Mouse (Mus musculus): Measurements from ENCODE around the gene Macf1. TPM values are rescaled to one million over a fixed set of nuclear protein-coding genes. Genes with fewer than 3 reads are reported as not detected.

Macf1 gene
- polyA plus RNA-seq, 1 experiment from 2014 or later: 61.8 TPM

DNA sequence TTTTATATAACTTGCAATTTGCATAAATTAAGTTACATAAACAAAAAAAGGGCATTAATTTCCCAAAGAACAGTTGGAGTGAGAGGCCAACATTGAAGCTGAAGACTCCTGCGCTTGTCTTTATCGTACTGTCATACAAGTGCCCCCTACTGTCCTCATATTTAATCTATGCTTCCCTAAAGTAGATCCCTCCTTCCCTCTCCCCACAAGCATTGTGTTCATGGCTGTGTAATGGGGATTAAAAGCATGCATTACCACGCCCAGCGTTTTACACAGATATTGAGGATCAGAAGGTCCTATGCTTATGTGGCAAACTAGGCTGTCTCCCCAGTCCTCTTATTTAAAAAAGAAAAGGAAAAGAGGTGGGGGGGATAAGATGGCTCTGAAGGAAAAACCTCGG lies 56.5 kb downstream of the Macf1 start:
- Histone ChIP-seq H3K36me3 (no peaks in the 10 kb centered on the region), H3K9ac (no peak overlapping the region), H3K4me1 (peaks cover 11% of the 10 kb centered on the region), H3K4me3 (no peak overlapping the region), H3K4me2 (replicated peaks) (no peak overlapping the region), H3K9me3 (no peaks in the 10 kb centered on the region), H3K27ac (no peak overlapping the region), H3K27me3 (replicated peaks) (no peaks in the 10 kb centered on the region)
- no peak for ATAC-seq (ENCODE audit: low FRiP score, low read depth)
- 76% methylated on average over 5 of the region's 5 CpGs for WGBS

- ATAC-seq (ENCODE audit: low FRiP score, low read depth): no peak
- no peak overlapping the region for H3K27ac ChIP-seq
- H3K4me2 ChIP-seq (replicated peaks): no peak overlapping the region
- H3K27me3 ChIP-seq (replicated peaks): no peaks in the 10 kb centered on the region
- H3K4me1 ChIP-seq: peaks cover 11% of the 10 kb centered on the region
- WGBS: 80% methylated on average over 6 of the region's 6 CpGs
- H3K36me3 ChIP-seq: no peaks in the 10 kb centered on the region
- H3K9me3 ChIP-seq: no peaks in the 10 kb centered on the region
- H3K9ac ChIP-seq: no peak overlapping the region
- no peak overlapping the region for H3K4me3 ChIP-seq
Observed at GRCm38 (mm10) chr4:123625332-123626072, 58.7 kb downstream of the Macf1 start.

DNA sequence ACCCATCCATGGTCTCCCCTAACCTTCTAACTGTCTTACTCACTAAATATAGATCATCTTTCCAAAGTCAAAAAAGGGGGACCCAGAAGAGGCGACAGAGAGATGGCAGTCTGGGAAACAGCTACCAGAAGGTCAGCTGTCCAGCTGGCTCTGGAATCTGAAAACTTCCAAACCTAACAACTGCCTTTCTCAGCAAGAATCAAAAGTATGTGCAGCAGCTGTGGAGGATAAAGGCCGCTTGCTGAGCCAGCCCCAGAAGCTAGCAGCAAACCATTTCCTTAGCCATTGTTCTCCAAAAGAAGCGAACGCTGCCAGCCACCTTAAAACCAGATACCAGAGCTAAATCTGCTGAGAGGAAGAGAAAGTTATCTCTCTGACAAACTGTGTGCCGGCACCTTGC lies 59.7 kb downstream of the Macf1 start:
- H3K4me3 ChIP-seq: no peak overlapping the region
- no peaks in the 10 kb centered on the region for H3K36me3 ChIP-seq
- WGBS: 4% methylated on average over 5 of the region's 5 CpGs
- H3K27ac ChIP-seq: no peak overlapping the region
- no peak overlapping the region for H3K9ac ChIP-seq
- H3K4me1 ChIP-seq: peaks cover 11% of the 10 kb centered on the region
- H3K4me2 ChIP-seq (replicated peaks): no peak overlapping the region
- no peaks in the 10 kb centered on the region for H3K9me3 ChIP-seq
- H3K27me3 ChIP-seq (replicated peaks): no peaks in the 10 kb centered on the region
- no peak for ATAC-seq (ENCODE audit: low FRiP score, low read depth)

- 93% methylated on average over 5 of the region's 5 CpGs for WGBS
- Histone ChIP-seq H3K9ac (no peak overlapping the region), H3K27ac (no peak overlapping the region), H3K4me1 (peaks cover 11% of the 10 kb centered on the region), H3K36me3 (no peaks in the 10 kb centered on the region), H3K4me3 (no peak overlapping the region), H3K9me3 (no peaks in the 10 kb centered on the region), H3K4me2 (replicated peaks) (no peak overlapping the region), H3K27me3 (replicated peaks) (no peaks in the 10 kb centered on the region)
- no peak for ATAC-seq (ENCODE audit: low FRiP score, low read depth)
Observed at GRCm38 (mm10) chr4:123623742-123624151, 60.4 kb downstream of the Macf1 start.

GRCm38 (mm10) chr4:123621732-123622131 lies 62.4 kb downstream of the Macf1 start:
- Histone ChIP-seq H3K4me3 (no peak overlapping the region), H3K9me3 (no peaks in the 10 kb centered on the region)

GRCm38 (mm10) chr4:123617727-123618389 lies 66.3 kb downstream of the Macf1 start:
- Histone ChIP-seq H3K4me1 (peaks cover 4% of the 10 kb centered on the region; the same call in 1 of the 2 replicates), H3K27ac (no peak overlapping the region), H3K4me3 (no peak overlapping the region), H3K27me3 (replicated peaks) (no peaks in the 10 kb centered on the region), H3K9me3 (no peaks in the 10 kb centered on the region), H3K4me2 (replicated peaks) (no peak overlapping the region), H3K9ac (no peak overlapping the region), H3K36me3 (no peaks in the 10 kb centered on the region)
- 79% methylated on average over 5 of the region's 5 CpGs for WGBS
- no peak for ATAC-seq (ENCODE audit: low FRiP score, low read depth)

More at GRCm38 (mm10) chr4:123621732-123622131, 62.4 kb downstream of the Macf1 start:
- ATAC-seq (ENCODE audit: low FRiP score, low read depth): no peak
- no peaks in the 10 kb centered on the region for H3K36me3 ChIP-seq
- no peak overlapping the region for H3K4me2 ChIP-seq (replicated peaks)
- H3K27ac ChIP-seq: no peak overlapping the region
- H3K4me1 ChIP-seq: peaks cover 11% of the 10 kb centered on the region
- H3K27me3 ChIP-seq (replicated peaks): no peaks in the 10 kb centered on the region
- H3K9ac ChIP-seq: no peak overlapping the region

- Histone ChIP-seq H3K27ac (no peak overlapping the region), H3K36me3 (no peaks in the 10 kb centered on the region), H3K4me3 (no peak overlapping the region), H3K9ac (no peak overlapping the region), H3K4me1 (peaks cover 4% of the 10 kb centered on the region; the same call in 1 of the 2 replicates), H3K27me3 (replicated peaks) (no peaks in the 10 kb centered on the region), H3K4me2 (replicated peaks) (no peak overlapping the region), H3K9me3 (no peaks in the 10 kb centered on the region)
- no peak for ATAC-seq (ENCODE audit: low FRiP score, low read depth)
- WGBS: 72% methylated on average over 4 of the region's 4 CpGs
Observed at GRCm38 (mm10) chr4:123616971-123617370, 67.2 kb downstream of the Macf1 start.

DNA sequence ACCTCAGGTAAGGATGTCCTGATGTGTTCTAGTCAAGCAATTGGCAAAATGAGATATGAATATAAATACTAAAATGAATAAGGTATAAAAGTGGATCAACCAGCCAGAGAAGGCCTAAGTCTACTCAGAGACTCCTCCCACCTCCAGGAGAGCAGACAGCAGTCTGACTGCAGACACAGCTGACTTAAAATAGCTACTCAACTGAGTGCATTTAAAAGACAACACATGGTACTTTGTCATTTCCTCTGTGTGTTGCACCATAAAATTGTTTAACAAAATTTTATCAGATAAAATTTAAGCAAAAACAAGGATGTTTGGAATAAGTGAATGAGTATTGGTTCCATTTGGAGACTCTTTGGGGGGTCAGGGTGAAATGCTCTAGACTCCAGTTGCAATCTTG lies 67.7 kb downstream of the Macf1 start:
- Histone ChIP-seq H3K9me3 (no peaks in the 10 kb centered on the region), H3K27ac (no peak overlapping the region), H3K9ac (no peak overlapping the region), H3K4me1 (peaks cover 4% of the 10 kb centered on the region; the same call in 1 of the 2 replicates), H3K4me2 (replicated peaks) (no peak overlapping the region), H3K36me3 (no peaks in the 10 kb centered on the region), H3K4me3 (no peak overlapping the region), H3K27me3 (replicated peaks) (no peaks in the 10 kb centered on the region)
- no peak for ATAC-seq (ENCODE audit: low FRiP score, low read depth)

GRCm38 (mm10) chr4:123613309-123613947 lies 70.7 kb downstream of the Macf1 start:
- H3K4me3 ChIP-seq: no peak overlapping the region
- no peak overlapping the region for H3K9ac ChIP-seq
- no peak overlapping the region for H3K4me2 ChIP-seq (replicated peaks)
- H3K27ac ChIP-seq: no peak overlapping the region
- H3K36me3 ChIP-seq: no peaks in the 10 kb centered on the region
- H3K9me3 ChIP-seq: no peaks in the 10 kb centered on the region
- 74% methylated on average over 7 of the region's 7 CpGs for WGBS
- ATAC-seq (ENCODE audit: low FRiP score, low read depth): no peak
- H3K4me1 ChIP-seq: peaks cover 4% of the 10 kb centered on the region; the same call in 1 of the 2 replicates
- H3K27me3 ChIP-seq (replicated peaks): no peaks in the 10 kb centered on the region

DNA sequence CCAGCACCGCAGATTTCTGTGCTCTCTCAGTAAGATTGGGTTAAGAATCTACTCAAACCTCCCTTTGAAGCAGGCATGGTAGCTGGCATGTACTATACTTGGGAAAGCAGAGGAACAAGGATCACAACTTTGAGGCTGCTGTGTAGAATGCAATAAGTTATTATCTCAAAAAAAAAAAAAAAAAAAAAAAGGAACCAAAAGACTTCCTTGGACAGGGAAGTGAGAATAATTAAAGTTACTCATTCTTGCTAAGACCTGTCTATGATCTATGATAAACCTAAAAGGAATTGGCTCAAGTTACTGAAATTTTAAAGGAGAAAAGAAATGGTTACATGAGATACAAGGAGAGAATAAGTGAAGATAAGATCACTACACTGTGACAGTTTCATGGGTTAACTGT lies 72.2 kb downstream of the Macf1 start:
- Histone ChIP-seq H3K4me2 (replicated peaks) (no peak overlapping the region), H3K4me1 (peaks cover 4% of the 10 kb centered on the region; the same call in 1 of the 2 replicates), H3K9ac (no peak overlapping the region), H3K27me3 (replicated peaks) (no peaks in the 10 kb centered on the region), H3K9me3 (no peaks in the 10 kb centered on the region), H3K36me3 (no peaks in the 10 kb centered on the region), H3K4me3 (no peak overlapping the region), H3K27ac (no peak overlapping the region)
- ATAC-seq (ENCODE audit: low FRiP score, low read depth): no peak
- 100% methylated on average over 1 of the region's 1 CpGs for WGBS

GRCm38 (mm10) chr4:123611241-123611640 lies 72.9 kb downstream of the Macf1 start:
- no peaks in the 10 kb centered on the region for H3K36me3 ChIP-seq
- 87% methylated on average over 2 of the region's 2 CpGs for WGBS
- H3K9ac ChIP-seq: no peak overlapping the region
- no peaks in the 10 kb centered on the region for H3K27me3 ChIP-seq (replicated peaks)
- no peak overlapping the region for H3K4me3 ChIP-seq
- ATAC-seq (ENCODE audit: low FRiP score, low read depth): no peak
- H3K4me2 ChIP-seq (replicated peaks): no peak overlapping the region
- no peaks in the 10 kb centered on the region for H3K9me3 ChIP-seq
- peaks cover 4% of the 10 kb centered on the region; the same call in 1 of the 2 replicates for H3K4me1 ChIP-seq
- H3K27ac ChIP-seq: no peak overlapping the region

- no peaks in the 10 kb centered on the region for H3K9me3 ChIP-seq
- H3K27me3 ChIP-seq (replicated peaks): no peaks in the 10 kb centered on the region
- H3K27ac ChIP-seq: no peak overlapping the region
- no peak overlapping the region for H3K9ac ChIP-seq
- no peak overlapping the region for H3K4me3 ChIP-seq
- no peaks in the 10 kb centered on the region for H3K4me1 ChIP-seq
- 95% methylated on average over 1 of the region's 1 CpGs for WGBS
- ATAC-seq (ENCODE audit: low FRiP score, low read depth): no peak
- H3K4me2 ChIP-seq (replicated peaks): no peak overlapping the region
- no peaks in the 10 kb centered on the region for H3K36me3 ChIP-seq
Observed at GRCm38 (mm10) chr4:123607174-123607573, 77.0 kb downstream of the Macf1 start.

Data from neural tube, embryonic 12.5 days (tissue).